Mouse (Mus musculus) kidney, embryonic 15.5 days (tissue): ENCODE results near the gene Mroh7. TPM values are rescaled to one million over a fixed set of nuclear protein-coding genes. Genes with fewer than 3 reads are reported as not detected.
A peak's percentile ranks its signal among the peaks of the same experiment; 100 is the strongest.
"Not testable (repeated sequence)": the region's sequence is repeated elsewhere in the genome, so short reads cannot be mapped to it uniquely, and the experiment has no call there.

Experiments
- ATAC-seq: fragments of 200-750 bp; cut with Nextera tagmentation; replicated peaks from 2 replicates; pipeline ENCODE4 v1.8.0; 2017; ENCODE audit warnings: moderate TSS enrichment; ENCODE audit not compliant: low FRiP score
- H3K27ac ChIP-seq: fragments of 300-500 bp; sonication (generic); 2 replicates; pipeline ENCODE4 v1.5.1; 2015; ENCODE audit warnings: mild to moderate bottlenecking, inconsistent platforms
- H3K27me3 ChIP-seq: fragments of 300-500 bp; sonication (generic); 2 replicates; pipeline ENCODE4 v1.6.1; 2015; ENCODE audit warnings: inconsistent platforms
- H3K36me3 ChIP-seq: fragments of 300-500 bp; sonication (generic); 2 replicates; pipeline ENCODE4 v1.6.1; 2015; ENCODE audit warnings: inconsistent platforms
- H3K4me1 ChIP-seq: fragments of 300-500 bp; sonication (generic); 2 replicates; pipeline ENCODE4 v1.6.1; 2015; ENCODE audit warnings: inconsistent platforms
- H3K4me2 ChIP-seq: fragments of 300-500 bp; sonication (generic); 2 replicates; pipeline ENCODE4 v1.6.1; 2015; ENCODE audit warnings: moderate library complexity, mild to moderate bottlenecking, inconsistent platforms
- H3K4me3 ChIP-seq: fragments of 300-500 bp; sonication (generic); replicated peaks from 2 replicates; pipeline ENCODE4 v1.5.1; 2015; ENCODE audit warnings: mild to moderate bottlenecking, inconsistent platforms
- H3K9ac ChIP-seq: fragments of 300-500 bp; sonication (generic); 2 replicates; pipeline ENCODE4 v1.6.1; 2015; ENCODE audit warnings: mild to moderate bottlenecking, inconsistent platforms
- H3K9me3 ChIP-seq: fragments of 300-500 bp; sonication (generic); replicated peaks from 2 replicates; pipeline ENCODE4 v1.6.1; 2016; ENCODE audit warnings: inconsistent platforms
- WGBS: fragments of 180-500 bp; shearing (Covaris S2); methylation state at CpG from one replicate; pipeline ENCODE4 v1.1.7; 2015; ENCODE audit warnings: mixed read lengths; 5-methylcytosine and 5-hydroxymethylcytosine counted together
- polyA plus RNA-seq: library from polyadenylated mRNA; unstranded; fragments of >200 nt; fragmentation: Nextera tagmentation; extraction: Ambion mirVana; gene quantifications from 2 replicates; pipeline ENCODE4 v1.2.1, GENCODE M21; 2015

Gene Mroh7
- polyA plus RNA-seq, result 0.52 and 0.57 TPM in 2 replicates

- WGBS, result 72% methylated on average over 7 of the region's 7 CpGs
- no peaks in the 10 kb centered on the region for H3K9me3 ChIP-seq
- H3K4me3 ChIP-seq, result no peak within 1 kb of the TSS
- no peak within 1 kb of the TSS for H3K4me2 ChIP-seq
- no peaks in the 10 kb centered on the region for H3K27me3 ChIP-seq
- ATAC-seq, result no peak
- H3K27ac ChIP-seq, result no peak within 1 kb of the TSS
- H3K4me1 ChIP-seq, result peaks cover 16% of the 10 kb centered on the region
- no peak within 1 kb of the TSS for H3K9ac ChIP-seq
- H3K36me3 ChIP-seq, result no peaks in the 10 kb centered on the region
Observed at GRCm38 (mm10) chr4:106730814-106731213, at the start of gene Mroh7. TSS of gene Mroh7 (minus strand) at chr4:106730925.

GRCm38 (mm10) chr4:106780045-106780444 lies 49.3 kb upstream of the Mroh7 start:
- Histone ChIP-seq H3K9me3 (no peaks in the 10 kb centered on the region), H3K4me3 (no peak overlapping the region), H3K27me3 (no peaks in the 10 kb centered on the region), H3K27ac (peak overlapping the region; percentile 51), H3K36me3 (no peaks in the 10 kb centered on the region), H3K4me1 (peaks cover 47% of the 10 kb centered on the region), H3K4me2 (no peak overlapping the region), H3K9ac (no peak overlapping the region)
- ATAC-seq, result peak; percentile 22; the same call in 1 of the 2 replicates
- 34% methylated on average over 3 of the region's 3 CpGs for WGBS

GRCm38 (mm10) chr4:106778116-106778788 lies 47.5 kb upstream of the Mroh7 start:
- Histone ChIP-seq H3K27me3 (no peaks in the 10 kb centered on the region), H3K9ac (no peak overlapping the region)
- ATAC-seq, result peak; percentile 92

GRCm38 (mm10) chr4:106776998-106777397 lies 46.3 kb upstream of the Mroh7 start:
- 35% methylated on average over 3 of the region's 3 CpGs for WGBS
- no peak overlapping the region for H3K4me3 ChIP-seq
- H3K27me3 ChIP-seq, result no peaks in the 10 kb centered on the region
- H3K27ac ChIP-seq, result no peak overlapping the region
- no peaks in the 10 kb centered on the region for H3K9me3 ChIP-seq
- H3K36me3 ChIP-seq, result no peaks in the 10 kb centered on the region
- no peak for ATAC-seq
- H3K9ac ChIP-seq, result no peak overlapping the region
- H3K4me2 ChIP-seq, result no peak overlapping the region
- H3K4me1 ChIP-seq, result peaks cover 37% of the 10 kb centered on the region

More at GRCm38 (mm10) chr4:106778116-106778788, 47.5 kb upstream of the Mroh7 start:
- no peak overlapping the region for H3K4me3 ChIP-seq
- peaks cover 42% of the 10 kb centered on the region for H3K4me1 ChIP-seq
- 44% methylated on average over 5 of the region's 5 CpGs for WGBS
- no peaks in the 10 kb centered on the region for H3K36me3 ChIP-seq
- no peak overlapping the region for H3K4me2 ChIP-seq
- H3K9me3 ChIP-seq, result no peaks in the 10 kb centered on the region
- peak overlapping the region; percentile 76 for H3K27ac ChIP-seq

GRCm38 (mm10) chr4:106775767-106776166 lies 45.0 kb upstream of the Mroh7 start:
- not testable (repeated sequence) for ATAC-seq, H3K27me3 ChIP-seq, H3K9ac ChIP-seq, H3K9me3 ChIP-seq, H3K4me2 ChIP-seq, H3K27ac ChIP-seq, H3K4me3 ChIP-seq, H3K36me3 ChIP-seq
- 86% methylated on average over 6 of the region's 6 CpGs for WGBS
- peaks cover 36% of the 10 kb centered on the region for H3K4me1 ChIP-seq

GRCm38 (mm10) chr4:106772558-106772957 lies 41.8 kb upstream of the Mroh7 start:
- Histone ChIP-seq H3K4me3 (no peak overlapping the region), H3K4me2 (no peak overlapping the region), H3K36me3 (no peaks in the 10 kb centered on the region), H3K27me3 (no peaks in the 10 kb centered on the region), H3K9me3 (no peaks in the 10 kb centered on the region), H3K27ac (no peak overlapping the region), H3K9ac (no peak overlapping the region), H3K4me1 (peaks cover 8% of the 10 kb centered on the region)
- no peak for ATAC-seq
- WGBS, result 84% methylated on average over 1 of the region's 1 CpGs

GRCm38 (mm10) chr4:106769306-106769705 lies 38.6 kb upstream of the Mroh7 start:
- no peak for ATAC-seq
- no peak overlapping the region for H3K4me3 ChIP-seq
- H3K4me2 ChIP-seq, result no peak overlapping the region
- no peak overlapping the region for H3K27ac ChIP-seq
- WGBS, result 80% methylated on average over 2 of the region's 2 CpGs
- no peaks in the 10 kb centered on the region for H3K27me3 ChIP-seq
- H3K36me3 ChIP-seq, result no peaks in the 10 kb centered on the region
- no peaks in the 10 kb centered on the region for H3K4me1 ChIP-seq
- H3K9ac ChIP-seq, result no peak overlapping the region
- no peaks in the 10 kb centered on the region for H3K9me3 ChIP-seq

GRCm38 (mm10) chr4:106764166-106764565 lies 33.4 kb upstream of the Mroh7 start:
- 72% methylated on average over 7 of the region's 7 CpGs for WGBS
- H3K27ac ChIP-seq, result no peak overlapping the region

GRCm38 (mm10) chr4:106751726-106752125 lies 21.0 kb upstream of the Mroh7 start:
- H3K9me3 ChIP-seq, result no peaks in the 10 kb centered on the region
- ATAC-seq, result no peak
- H3K9ac ChIP-seq, result no peak overlapping the region
- no peaks in the 10 kb centered on the region for H3K36me3 ChIP-seq
- peaks cover 13% of the 10 kb centered on the region for H3K4me1 ChIP-seq
- H3K4me3 ChIP-seq, result no peak overlapping the region
- H3K4me2 ChIP-seq, result no peak overlapping the region
- 92% methylated on average over 6 of the region's 6 CpGs for WGBS
- no peaks in the 10 kb centered on the region for H3K27me3 ChIP-seq
- no peak overlapping the region for H3K27ac ChIP-seq

More at GRCm38 (mm10) chr4:106764166-106764565, 33.4 kb upstream of the Mroh7 start:
- Histone ChIP-seq H3K9ac (no peak overlapping the region), H3K27me3 (no peaks in the 10 kb centered on the region), H3K4me3 (no peak overlapping the region), H3K4me2 (no peak overlapping the region), H3K9me3 (no peaks in the 10 kb centered on the region), H3K36me3 (no peaks in the 10 kb centered on the region), H3K4me1 (no peaks in the 10 kb centered on the region)
- no peak for ATAC-seq

GRCm38 (mm10) chr4:106749699-106750098 lies 19.0 kb upstream of the Mroh7 start:
- Histone ChIP-seq H3K4me2 (peak overlapping the region; percentile 46), H3K9me3 (no peaks in the 10 kb centered on the region), H3K9ac (no peak overlapping the region), H3K36me3 (no peaks in the 10 kb centered on the region), H3K27me3 (no peaks in the 10 kb centered on the region), H3K4me1 (peaks cover 13% of the 10 kb centered on the region), H3K4me3 (peak overlapping the region; percentile 11), H3K27ac (no peak overlapping the region)
- ATAC-seq, result peak; percentile 78
- 3% methylated on average over 7 of the region's 7 CpGs for WGBS

GRCm38 (mm10) chr4:106747001-106747580 lies 16.4 kb upstream of the Mroh7 start:
- Histone ChIP-seq H3K36me3 (no peaks in the 10 kb centered on the region), H3K4me1 (peaks cover 13% of the 10 kb centered on the region), H3K4me3 (no peak overlapping the region), H3K4me2 (no peak overlapping the region), H3K27ac (no peak overlapping the region), H3K27me3 (no peaks in the 10 kb centered on the region), H3K9me3 (no peaks in the 10 kb centered on the region), H3K9ac (no peak overlapping the region)
- 70% methylated on average over 1 of the region's 1 CpGs for WGBS
- 0 out of 2 replicates have a peak, but pooled peaks have one; percentile 9 for ATAC-seq

GRCm38 (mm10) chr4:106745862-106746261 lies 15.1 kb upstream of the Mroh7 start:
- no peaks in the 10 kb centered on the region for H3K27me3 ChIP-seq
- ATAC-seq, result no peak
- no peak overlapping the region for H3K4me3 ChIP-seq
- peaks cover 13% of the 10 kb centered on the region for H3K4me1 ChIP-seq
- 82% methylated on average over 7 of the region's 7 CpGs for WGBS
- no peak overlapping the region for H3K4me2 ChIP-seq
- H3K36me3 ChIP-seq, result no peaks in the 10 kb centered on the region
- no peak overlapping the region for H3K9ac ChIP-seq
- no peaks in the 10 kb centered on the region for H3K9me3 ChIP-seq
- no peak overlapping the region for H3K27ac ChIP-seq
